Comparison of ENCODE assay signal across 8 mouse cellular contexts in genomic region chr12:64964560-64964959, GRCm38 (mm10). TPM values are rescaled to one million over a fixed set of nuclear protein-coding genes. Genes with fewer than 3 reads are reported as not detected.
DNase-seq lines count a peak whose midpoint lies in the region; ATAC-seq and TF ChIP-seq lines count a peak whose summit lies in the region.

No protein-coding gene starts in this region.

- H3K36me3 ChIP-seq in embryonic facial prominence, embryonic 12.5 days, result no peaks in the 10 kb centered on the region
- H3K36me3 ChIP-seq in intestine, embryonic 14.5 days (ENCODE audit: control insufficient read depth, insufficient read depth, low read length), result no peaks in the 10 kb centered on the region
- no peaks in the 10 kb centered on the region for H3K36me3 ChIP-seq in neural tube, embryonic 12.5 days

- no peak for ATAC-seq in embryonic facial prominence, embryonic 12.5 days (ENCODE audit: insufficient number of reproducible peaks, insufficient read depth, low FRiP score, low TSS enrichment)
- no peak for ATAC-seq in intestine, embryonic 14.5 days (replicated peaks; ENCODE audit: low FRiP score, low TSS enrichment, low read depth)
- ATAC-seq in neural tube, embryonic 12.5 days (ENCODE audit: low FRiP score, low read depth), result no peak
- no peak for ATAC-seq in megakaryocyte progenitor cell, adult 5-6 weeks (replicated peaks; ENCODE audit: poor library complexity)

- no peaks in the 10 kb centered on the region for H3K27me3 ChIP-seq in embryonic facial prominence, embryonic 12.5 days
- no peaks in the 10 kb centered on the region for H3K27me3 ChIP-seq in intestine, embryonic 14.5 days (replicated peaks; ENCODE audit: control insufficient read depth, insufficient read depth, low read length)
- H3K27me3 ChIP-seq in neural tube, embryonic 12.5 days (replicated peaks), result no peaks in the 10 kb centered on the region

- DNase-seq in left cerebral cortex, adult 2 months (ENCODE audit: extremely low spot score in 1 of 2, low spot score in 2 of 2), result no peak
- no peak for DNase-seq in left cerebral cortex, postnatal 4 days
- DNase-seq in intestine, embryonic 14.5 days (ENCODE audit: low spot score), result no peak
- DNase-seq in cerebellum, adult 8-10 months, result no peak
- DNase-seq in layer of hippocampus, adult 9-10 months (ENCODE audit: low spot score), result no peak

- TF ChIP-seq CTCF in left cerebral cortex, adult 2 months (IDR thresholded peaks at IDR 0.05), result no peak

- peak overlapping the region; percentile 98 for H3K4me2 ChIP-seq in embryonic facial prominence, embryonic 12.5 days (replicated peaks)
- peak overlapping the region; percentile 93 for H3K4me2 ChIP-seq in intestine, embryonic 14.5 days (ENCODE audit: low read length)
- peak overlapping the region; percentile 79 for H3K4me2 ChIP-seq in neural tube, embryonic 12.5 days (replicated peaks)

- intact Hi-C loops in left cerebral cortex, adult 2 months (cut with DNase I), result no loop called here
- intact Hi-C loops in left cerebral cortex, postnatal 4 days (cut with DNase I), result no loop called here

- WGBS in embryonic facial prominence, embryonic 12.5 days, result 21% methylated on average over 4 of the region's 4 CpGs
- WGBS in intestine, embryonic 14.5 days, result 17% methylated on average over 4 of the region's 4 CpGs
- WGBS in neural tube, embryonic 12.5 days, result 27% methylated on average over 4 of the region's 4 CpGs

- H3K27ac ChIP-seq in left cerebral cortex, adult 2 months, result no peak overlapping the region
- no peak overlapping the region for H3K27ac ChIP-seq in embryonic facial prominence, embryonic 12.5 days
- H3K27ac ChIP-seq in intestine, embryonic 14.5 days (ENCODE audit: low read depth), result peak overlapping the region; percentile 54; the same call in 1 of the 2 replicates
- H3K27ac ChIP-seq in neural tube, embryonic 12.5 days, result no peak overlapping the region

- peak overlapping the region; percentile 82 for H3K9ac ChIP-seq in embryonic facial prominence, embryonic 12.5 days
- peak overlapping the region; percentile 59 for H3K9ac ChIP-seq in intestine, embryonic 14.5 days (ENCODE audit: low read length)
- peak overlapping the region; percentile 61 for H3K9ac ChIP-seq in neural tube, embryonic 12.5 days

- H3K4me3 ChIP-seq in left cerebral cortex, adult 2 months, result peak overlapping the region; percentile 77
- peak overlapping the region; percentile 95 for H3K4me3 ChIP-seq in embryonic facial prominence, embryonic 12.5 days
- peak overlapping the region; percentile 92 for H3K4me3 ChIP-seq in intestine, embryonic 14.5 days (ENCODE audit: low read depth, low read length)
- H3K4me3 ChIP-seq in neural tube, embryonic 12.5 days, result peak overlapping the region; percentile 68

- no peaks in the 10 kb centered on the region for H3K9me3 ChIP-seq in embryonic facial prominence, embryonic 12.5 days
- no peaks in the 10 kb centered on the region for H3K9me3 ChIP-seq in intestine, embryonic 14.5 days (ENCODE audit: control insufficient read depth, low read length)
- no peaks in the 10 kb centered on the region for H3K9me3 ChIP-seq in neural tube, embryonic 12.5 days

- H3K4me1 ChIP-seq in embryonic facial prominence, embryonic 12.5 days, result peaks cover 18% of the 10 kb centered on the region
- peaks cover 10% of the 10 kb centered on the region for H3K4me1 ChIP-seq in intestine, embryonic 14.5 days (replicated peaks; ENCODE audit: control insufficient read depth, insufficient read depth, low read length)
- H3K4me1 ChIP-seq in neural tube, embryonic 12.5 days, result peaks cover 25% of the 10 kb centered on the region

RNA-seq across cellular contexts. Expression of gene Klhl28, which starts 0.8 kb away (rescaled TPM):
- total RNA-seq in left cerebral cortex, adult 2 months (2021), result 10 to 100 TPM; 22.9 to 24.2 TPM
- 10 to 100 TPM; 32.3 to 32.5 TPM for total RNA-seq in left cerebral cortex, postnatal 4 days (2021)
- 11.9 and 14.2 TPM in 2 replicates for polyA plus RNA-seq in embryonic facial prominence, embryonic 12.5 days (2016; fragmentation: Nextera tagmentation; extraction: Ambion mirVana)
- 12.3 and 15.0 TPM in 2 replicates for polyA plus RNA-seq in intestine, embryonic 14.5 days (2014; fragmentation: Nextera tagmentation; extraction: Ambion mirVana)
- polyA plus RNA-seq in neural tube, embryonic 12.5 days (2016; fragmentation: Nextera tagmentation; extraction: Ambion mirVana), result 19.4 and 22.5 TPM in 2 replicates
- total RNA-seq in megakaryocyte progenitor cell, adult 5-6 weeks (2015), result 11.8 and 15.3 TPM in 2 replicates
- total RNA-seq in megakaryocyte progenitor cell, adult 5-6 weeks (2017), result 9.2 and 9.4 TPM in 2 replicates

RNA-seq across cellular contexts. Expression of gene Togaram1, which starts 1.0 kb away (rescaled TPM):
- total RNA-seq in left cerebral cortex, adult 2 months (2021), result 10 to 100 TPM; 56.0 to 57.0 TPM
- total RNA-seq in left cerebral cortex, postnatal 4 days (2021), result 10 to 100 TPM; 32.1 to 32.4 TPM
- polyA plus RNA-seq in embryonic facial prominence, embryonic 12.5 days (2016; fragmentation: Nextera tagmentation; extraction: Ambion mirVana), result 29.5 and 30.8 TPM in 2 replicates
- 30.2 and 34.2 TPM in 2 replicates for polyA plus RNA-seq in intestine, embryonic 14.5 days (2014; fragmentation: Nextera tagmentation; extraction: Ambion mirVana)
- polyA plus RNA-seq in neural tube, embryonic 12.5 days (2016; fragmentation: Nextera tagmentation; extraction: Ambion mirVana), result 25.8 and 26.6 TPM in 2 replicates
- 38.5 and 41.0 TPM in 2 replicates for total RNA-seq in megakaryocyte progenitor cell, adult 5-6 weeks (2015)
- 39.9 and 48.6 TPM in 2 replicates for total RNA-seq in megakaryocyte progenitor cell, adult 5-6 weeks (2017)

RNA-seq across cellular contexts. Expression of gene Gm527, which starts 46.9 kb away (rescaled TPM):
- 10 to 100 TPM; 15.1 to 15.7 TPM for total RNA-seq in left cerebral cortex, adult 2 months (2021)
- total RNA-seq in left cerebral cortex, postnatal 4 days (2021), result 10 to 100 TPM; 17.7 to 22.4 TPM
- polyA plus RNA-seq in embryonic facial prominence, embryonic 12.5 days (2016; fragmentation: Nextera tagmentation; extraction: Ambion mirVana), result 4.3 and 4.7 TPM in 2 replicates
- 5.4 and 6.1 TPM in 2 replicates for polyA plus RNA-seq in intestine, embryonic 14.5 days (2014; fragmentation: Nextera tagmentation; extraction: Ambion mirVana)
- 3.9 and 5.6 TPM in 2 replicates for polyA plus RNA-seq in neural tube, embryonic 12.5 days (2016; fragmentation: Nextera tagmentation; extraction: Ambion mirVana)
- total RNA-seq in megakaryocyte progenitor cell, adult 5-6 weeks (2015), result 0.86 and 1.6 TPM in 2 replicates
- 0.42 and 1.3 TPM in 2 replicates for total RNA-seq in megakaryocyte progenitor cell, adult 5-6 weeks (2017)

Comparison
In these comparisons a context has a peak if more than half of its experiments do, and no peak if none do; other contexts are left out.
1. RNA of gene Gm527, which starts 46.9 kb away (total RNA-seq): 17.7 to 22.4 TPM in left cerebral cortex, postnatal 4 days and 15.1 to 15.7 TPM in left cerebral cortex, adult 2 months; 0.42 to 1.6 TPM in megakaryocyte progenitor cell, adult 5-6 weeks; every median in the first group is over 4 times any median in the second.
2. Peak in every context shown above with its lines, with median percentiles within 50 percentile points of each other: H3K4me3 ChIP-seq, H3K4me2 ChIP-seq and H3K9ac ChIP-seq.